Mouse (Mus musculus) thymus, adult 2 months (tissue): ENCODE measurements around the gene Babam2. TPM values are rescaled to one million over a fixed set of nuclear protein-coding genes. Genes with fewer than 3 reads are reported as not detected.
"Not testable (repeated sequence)": the region's sequence is repeated elsewhere in the genome, so short reads cannot be mapped to it uniquely, and the experiment has no call there.

Experiments
- DNase-seq: peaks from one replicate; pipeline ENCODE4 v3.0.0; 2021
- H3K27ac ChIP-seq: fragments of 200-500 bp; 2 replicates; pipeline ENCODE4 v1.5.1; 2012; ENCODE audit warnings: low read length, control low read depth; ENCODE audit not compliant: control insufficient read depth, insufficient read depth
- H3K27me3 ChIP-seq: fragments of 200-500 bp; 2 replicates; pipeline ENCODE4 v1.6.1; 2012; ENCODE audit warnings: mild to moderate bottlenecking, low read length, moderate library complexity, mixed read lengths; ENCODE audit not compliant: control insufficient read depth, insufficient read depth
- H3K36me3 ChIP-seq: fragments of 200-500 bp; 2 replicates; pipeline ENCODE4 v1.6.1; 2012; ENCODE audit warnings: mild to moderate bottlenecking, low read length, moderate library complexity; ENCODE audit not compliant: control insufficient read depth, insufficient read depth
- H3K4me1 ChIP-seq: fragments of 200-500 bp; replicated peaks from 2 replicates; pipeline ENCODE4 v1.6.1; 2012; ENCODE audit warnings: low read length; ENCODE audit not compliant: control insufficient read depth, insufficient read depth
- H3K4me3 ChIP-seq: fragments of 200-500 bp; 2 replicates; pipeline ENCODE4 v1.5.1; 2012; ENCODE audit warnings: mild to moderate bottlenecking, low read length, control low read depth, moderate library complexity; ENCODE audit not compliant: control insufficient read depth, insufficient read depth
- CTCF ChIP-seq: fragments of 200-500 bp; IDR thresholded peaks from 2 replicates; pipeline ENCODE4 v1.5.1; 2012; ENCODE audit warnings: mild to moderate bottlenecking, control low read depth, low read length, moderate library complexity, borderline replicate concordance; ENCODE audit not compliant: control insufficient read depth, poor library complexity, insufficient read depth; ENCODE audit errors: extremely low read depth
- POLR2A ChIP-seq: fragments of 200-500 bp; IDR thresholded peaks from 2 replicates; pipeline ENCODE4 v1.6.1; 2012; ENCODE audit warnings: mild to moderate bottlenecking, low read length, control low read depth, moderate library complexity; ENCODE audit not compliant: control insufficient read depth, poor library complexity, insufficient read depth; ENCODE audit errors: extremely low read depth
- WGBS: fragments of 180-500 bp; shearing (Covaris S2); methylation state at CpG from one replicate; pipeline ENCODE4 v1.1.7; 2018; 5-methylcytosine and 5-hydroxymethylcytosine counted together
- polyA plus RNA-seq: library from polyadenylated mRNA; depleted of rRNA; stranded (reverse); fragments of >200 nt; gene quantifications from 2 replicates; pipeline ENCODE4 v1.2.3, GENCODE M21; 2012

Gene Babam2
- polyA plus RNA-seq, 1 experiment, result 16.1 TPM

DNA sequence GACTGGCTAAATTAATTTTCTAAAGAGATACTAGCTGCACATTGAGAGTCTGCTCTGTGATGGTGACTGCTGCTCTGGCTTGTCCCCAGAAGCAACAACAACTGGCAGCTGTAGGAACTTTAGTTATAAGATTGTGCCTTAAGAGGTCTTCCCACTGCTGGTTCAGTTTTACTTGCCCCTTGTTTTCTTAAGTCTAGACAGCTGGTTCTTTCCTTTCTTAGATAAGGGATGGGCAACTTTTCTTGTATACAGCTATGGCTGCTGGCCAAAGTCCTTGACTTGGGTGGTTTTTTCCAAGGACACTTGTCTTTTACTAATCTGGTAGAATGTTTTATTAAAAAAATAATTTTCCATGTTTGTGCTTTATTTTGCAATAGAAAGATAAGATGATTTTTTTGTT lies 151.5 kb downstream of the Babam2 start:
- Histone ChIP-seq H3K4me3 (no peak overlapping the region), H3K27ac (no peak overlapping the region), H3K4me1 (no peaks in the 10 kb centered on the region), H3K27me3 (no peaks in the 10 kb centered on the region), H3K36me3 (no peaks in the 10 kb centered on the region)
- TF ChIP-seq POLR2A, result no peak
- DNase-seq, result no peak

DNA sequence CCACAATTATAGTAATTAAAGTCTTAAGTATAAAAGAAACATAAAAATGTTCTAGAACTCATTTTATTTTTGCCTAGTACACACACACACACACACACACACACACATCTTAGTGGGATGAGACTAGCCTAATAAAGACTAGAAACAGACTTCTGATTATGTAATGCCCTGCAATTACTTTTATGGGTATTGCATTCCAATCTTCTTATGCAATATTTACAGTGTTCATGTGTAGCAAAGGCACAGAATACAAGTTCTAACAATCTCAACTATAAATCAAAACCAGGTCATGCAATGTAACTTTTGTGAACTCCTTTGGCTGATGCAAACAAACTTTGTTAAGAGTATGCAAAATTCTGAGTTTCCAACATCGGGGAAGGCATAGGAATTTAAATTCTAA lies 155.3 kb downstream of the Babam2 start:
- Histone ChIP-seq H3K36me3 (no peaks in the 10 kb centered on the region), H3K4me1 (no peaks in the 10 kb centered on the region), H3K27ac (no peak overlapping the region), H3K27me3 (no peaks in the 10 kb centered on the region), H3K4me3 (no peak overlapping the region)
- no peak for TF ChIP-seq POLR2A
- no peak for TF ChIP-seq CTCF
- WGBS, result 97% methylated on average over 1 of the region's 1 CpGs
- DNase-seq, result no peak

DNA sequence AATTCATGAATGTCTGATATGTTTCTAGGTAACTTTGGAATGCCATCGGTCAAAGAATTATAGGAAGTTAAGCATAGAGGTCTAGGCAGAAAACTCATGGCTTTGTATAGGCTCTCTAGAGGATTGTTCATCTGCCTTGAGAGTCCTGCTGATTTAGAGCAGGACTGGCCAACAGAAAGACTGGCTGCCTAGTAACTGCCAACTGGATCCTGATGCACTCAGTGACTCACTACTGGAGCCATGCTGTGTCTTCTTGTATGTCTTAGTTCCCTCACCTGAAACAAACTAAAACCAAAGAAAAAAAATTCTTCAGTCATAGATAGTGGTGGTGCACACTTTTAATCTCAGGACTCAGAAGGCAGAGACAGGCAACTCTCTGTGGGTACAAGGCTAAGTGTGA lies 156.3 kb downstream of the Babam2 start:
- TF ChIP-seq POLR2A (no peak), CTCF (no peak)
- H3K27me3 ChIP-seq, result no peaks in the 10 kb centered on the region
- no peak overlapping the region for H3K4me3 ChIP-seq
- 96% methylated on average over 1 of the region's 1 CpGs for WGBS
- H3K27ac ChIP-seq, result no peak overlapping the region
- no peak for DNase-seq
- H3K4me1 ChIP-seq, result no peaks in the 10 kb centered on the region
- no peaks in the 10 kb centered on the region for H3K36me3 ChIP-seq

DNA sequence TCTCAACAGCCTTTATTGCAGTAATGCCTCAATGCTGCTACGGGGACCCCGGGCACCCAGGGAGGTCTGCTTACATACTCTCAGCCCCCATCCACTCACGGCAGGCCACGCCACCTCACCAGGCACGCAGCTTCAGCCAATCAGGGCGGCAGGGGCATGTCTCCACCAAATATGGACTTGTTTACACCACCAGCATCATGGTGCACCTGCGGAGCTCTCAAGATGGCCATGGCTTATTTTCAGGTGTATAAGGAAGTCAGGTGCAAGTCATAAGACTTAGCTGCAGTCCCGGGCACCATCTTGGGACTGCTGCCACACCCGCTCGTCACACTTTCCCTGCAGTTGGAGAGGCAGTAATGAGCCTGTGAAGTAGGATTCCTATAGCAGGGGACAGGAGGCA lies 161.4 kb downstream of the Babam2 start:
- not testable (repeated sequence) for H3K27ac ChIP-seq, H3K36me3 ChIP-seq, DNase-seq, H3K4me1 ChIP-seq, H3K4me3 ChIP-seq, H3K27me3 ChIP-seq
- 95% methylated on average over 10 of the region's 10 CpGs for WGBS

DNA sequence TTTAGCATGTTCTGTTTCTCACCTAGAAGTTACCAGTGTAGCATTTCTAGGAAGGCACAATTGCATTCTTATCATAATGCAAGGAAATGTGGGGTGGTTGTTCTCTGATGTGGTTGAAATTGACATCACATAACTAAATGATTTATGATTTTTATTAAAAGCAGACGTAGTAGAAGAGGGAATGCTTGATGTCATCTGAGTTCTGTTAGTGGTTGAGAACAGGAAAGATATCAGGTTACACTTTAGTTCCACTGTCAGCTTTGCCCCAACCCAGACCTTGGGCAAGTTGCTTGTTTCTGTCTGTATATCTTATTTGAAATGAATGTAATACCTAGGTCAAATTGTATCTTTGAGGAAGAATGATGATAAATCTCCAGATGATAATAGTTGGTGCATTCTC lies 162.9 kb downstream of the Babam2 start:
- H3K36me3 ChIP-seq, result no peaks in the 10 kb centered on the region
- TF ChIP-seq CTCF (no peak), POLR2A (no peak)
- no peak overlapping the region for H3K4me3 ChIP-seq
- no peak for DNase-seq
- no peaks in the 10 kb centered on the region for H3K27me3 ChIP-seq
- H3K27ac ChIP-seq, result no peak overlapping the region
- WGBS, result 28% methylated on average over 1 of the region's 1 CpGs
- no peaks in the 10 kb centered on the region for H3K4me1 ChIP-seq

DNA sequence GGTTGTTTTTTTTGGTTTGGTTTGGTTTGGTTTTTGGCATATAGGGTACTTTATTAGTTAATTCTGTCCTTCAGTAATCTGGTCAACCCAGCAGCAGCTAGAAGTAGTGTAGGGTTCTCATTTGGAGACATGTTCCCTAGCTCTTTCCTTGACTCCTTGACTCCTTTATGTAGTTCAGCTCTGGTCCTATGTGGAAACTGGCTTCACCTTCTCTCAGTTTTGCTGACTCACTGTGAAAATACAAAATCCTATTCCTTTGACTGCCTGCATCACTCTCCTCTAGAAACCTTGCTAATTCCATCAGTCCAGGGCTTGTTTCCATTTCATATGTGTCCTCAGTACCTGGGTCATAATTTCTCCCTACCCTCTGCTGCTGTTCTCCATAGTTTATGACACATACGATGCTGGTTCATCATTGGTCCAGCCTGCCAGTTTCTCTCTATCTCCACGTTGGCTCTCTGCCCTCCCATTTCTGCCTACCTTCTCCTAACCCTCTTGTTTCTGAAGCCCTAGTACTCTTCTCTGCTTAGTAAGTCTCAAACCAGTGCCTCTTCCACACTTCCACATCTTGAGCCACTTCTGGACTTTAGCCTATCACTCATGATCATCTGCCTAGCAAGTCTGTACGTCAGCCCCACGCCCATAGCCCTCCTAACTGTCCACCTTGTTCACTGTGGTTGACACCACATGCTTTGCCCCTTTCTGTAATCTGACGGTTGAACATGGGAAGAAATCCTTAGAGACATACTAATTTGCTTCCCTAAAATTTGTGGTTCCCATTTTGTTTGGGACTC lies 163.5 kb downstream of the Babam2 start:
- no peak overlapping the region for H3K4me3 ChIP-seq
- TF ChIP-seq CTCF (no peak), POLR2A (no peak)
- H3K36me3 ChIP-seq, result no peaks in the 10 kb centered on the region
- no peaks in the 10 kb centered on the region for H3K4me1 ChIP-seq
- DNase-seq, result no peak
- WGBS, result 95% methylated on average over 5 of the region's 5 CpGs
- no peaks in the 10 kb centered on the region for H3K27me3 ChIP-seq
- H3K27ac ChIP-seq, result no peak overlapping the region

DNA sequence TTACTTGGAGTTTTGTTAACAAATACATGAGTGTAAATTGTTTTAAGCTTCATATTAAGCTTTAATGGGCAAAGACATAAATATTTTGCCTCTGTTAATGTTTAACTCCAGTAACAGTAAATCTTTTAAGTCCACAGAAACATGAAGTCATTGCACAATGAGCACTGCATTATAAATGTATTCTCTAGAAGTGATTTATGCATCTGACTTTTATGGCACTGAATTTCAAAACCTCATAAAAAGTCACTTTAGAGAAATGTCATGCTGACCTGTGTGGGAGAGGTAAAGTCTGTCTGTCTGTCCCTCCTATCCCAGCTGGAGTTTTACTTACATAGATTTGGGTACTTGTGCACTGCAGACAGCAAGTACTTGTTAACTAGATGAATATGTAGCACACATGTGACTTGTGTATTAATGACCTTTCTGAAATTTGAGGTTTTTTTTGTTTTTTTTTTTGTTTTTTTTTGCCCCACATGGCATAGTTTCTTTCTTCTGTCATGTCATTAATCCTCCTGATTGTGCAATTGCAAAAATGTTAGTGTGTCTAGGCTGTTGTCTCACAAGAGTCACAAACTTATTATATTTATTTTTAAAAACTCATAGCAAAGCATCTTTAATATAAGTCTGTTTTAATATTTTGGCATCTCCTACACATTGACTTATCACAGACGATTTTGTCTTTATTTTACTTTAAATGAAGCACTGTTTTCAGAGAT lies 165.4 kb downstream of the Babam2 start:
- no peaks in the 10 kb centered on the region for H3K4me1 ChIP-seq
- WGBS, result 97% methylated on average over 1 of the region's 1 CpGs
- H3K4me3 ChIP-seq, result no peak overlapping the region
- H3K27ac ChIP-seq, result no peak overlapping the region
- no peak for DNase-seq
- H3K27me3 ChIP-seq, result no peaks in the 10 kb centered on the region
- TF ChIP-seq POLR2A, result no peak
- no peak for TF ChIP-seq CTCF
- H3K36me3 ChIP-seq, result no peaks in the 10 kb centered on the region
